Mouse (Mus musculus): ENCODE measurements around the gene Olfr972. TPM values are rescaled to one million over a fixed set of nuclear protein-coding genes. Genes with fewer than 3 reads are reported as not detected.
A peak's percentile ranks its signal among the peaks of the same experiment; 100 is the strongest.
"Not testable (repeated sequence)": the region's sequence is repeated elsewhere in the genome, so short reads cannot be mapped to it uniquely, and the experiment has no call there.

The Olfr972 gene
- not detected in 2 replicates for total RNA-seq (2014; rRNA removed)
- not detected in 2 replicates for polyA plus RNA-seq (2015; fragmentation: Nextera tagmentation; extraction: Ambion mirVana)

DNA sequence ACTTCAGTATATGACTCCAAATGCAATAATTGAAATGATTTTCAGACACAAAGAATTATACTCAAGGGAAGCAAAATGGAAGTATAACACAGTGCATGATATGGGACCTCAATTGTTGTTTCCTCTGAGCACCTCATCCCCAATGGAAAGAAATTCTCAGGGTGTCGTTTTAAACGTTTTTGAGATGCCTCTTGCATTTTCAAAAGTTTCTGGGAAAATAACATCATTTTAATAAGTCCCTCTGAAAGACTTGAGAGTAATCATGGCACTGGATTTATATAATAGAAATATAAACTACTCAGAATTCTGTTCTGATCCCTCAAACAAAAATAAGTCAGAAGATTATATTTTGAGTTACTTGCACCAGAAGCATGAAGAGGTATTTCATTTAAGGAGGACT lies at the start of gene Olfr972:
Olfr972 (plus strand) TSS at position 301 of the 400 bp plus-strand sequence.
- no peak within 1 kb of the TSS for H3K4me2 ChIP-seq (ENCODE audit: low read depth)
- WGBS: 76% methylated on average over 2 of the region's 2 CpGs
- no peak for TF ChIP-seq CTCF (IDR thresholded peaks at IDR 0.05; ENCODE audit: low read depth)
- no peak within 1 kb of the TSS for H3K4me3 ChIP-seq (ENCODE audit: low read depth, low read length)
- no peaks in the 10 kb centered on the region for H3K27me3 ChIP-seq (ENCODE audit: insufficient read depth, low read length)
- H3K9me3 ChIP-seq (ENCODE audit: low read length): no peaks in the 10 kb centered on the region
- DNase-seq (no peak), ATAC-seq (no peak)
- H3K27ac ChIP-seq (ENCODE audit: low read depth, low read length): no peak within 1 kb of the TSS
- no peaks in the 10 kb centered on the region for H3K36me3 ChIP-seq (ENCODE audit: insufficient read depth)
- no peaks in the 10 kb centered on the region for H3K4me1 ChIP-seq (ENCODE audit: insufficient read depth)
- H3K9ac ChIP-seq: no peak within 1 kb of the TSS

DNA sequence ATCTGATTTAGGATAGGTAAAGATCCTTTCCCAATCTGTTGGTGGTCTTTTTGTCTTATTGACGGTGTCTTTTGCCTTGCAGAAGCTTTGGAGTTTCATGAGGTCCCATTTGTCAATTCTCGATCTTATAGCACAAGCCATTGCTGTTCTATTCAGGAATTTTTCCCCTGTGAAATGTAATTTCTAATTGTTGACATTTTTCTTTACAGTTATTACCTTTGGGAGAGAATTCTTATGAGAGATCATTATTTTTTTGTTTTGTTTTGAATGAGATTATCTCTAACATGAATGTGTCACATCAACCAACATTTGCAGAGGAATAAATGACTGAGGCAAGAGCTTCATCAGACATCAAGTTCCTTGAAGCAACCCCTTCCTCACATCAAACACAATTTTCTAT lies 29.6 kb upstream of the Olfr972 start, which contains the start of gene Olfr971:
Olfr971 (plus strand) TSS at position 301 of the 400 bp plus-strand sequence.
- H3K27ac ChIP-seq (ENCODE audit: low read depth, low read length); H3K36me3 ChIP-seq (ENCODE audit: insufficient read depth); H3K27me3 ChIP-seq (ENCODE audit: insufficient read depth, low read length); H3K4me2 ChIP-seq (ENCODE audit: low read depth); H3K9me3 ChIP-seq (ENCODE audit: low read length); H3K9ac ChIP-seq; H3K4me1 ChIP-seq (ENCODE audit: insufficient read depth); ATAC-seq; H3K4me3 ChIP-seq (ENCODE audit: low read depth, low read length); DNase-seq: not testable (repeated sequence)
- WGBS: 95% methylated on average over 1 of the region's 2 CpGs

DNA sequence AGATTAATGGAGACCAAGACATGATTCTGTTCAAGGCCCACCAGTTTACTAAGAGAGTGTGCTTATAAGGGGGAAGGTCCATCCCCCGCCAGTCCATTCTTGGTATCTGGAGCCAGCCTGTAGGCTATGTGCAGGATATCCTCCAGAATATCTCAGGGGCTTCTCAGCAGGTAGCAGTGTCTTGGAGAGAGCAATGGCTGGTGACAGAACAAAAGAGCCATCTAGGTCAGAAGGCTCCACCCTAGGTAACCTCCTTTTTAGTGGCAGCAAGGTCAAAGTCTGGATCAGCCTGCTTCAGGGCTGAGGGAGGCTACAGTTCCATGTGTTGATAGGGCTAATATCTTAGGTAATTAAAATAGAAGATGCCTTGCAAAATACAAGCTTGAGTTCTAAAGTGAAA lies 5.8 kb downstream of the Olfr972 start:
- ATAC-seq; H3K9ac ChIP-seq; DNase-seq; H3K4me1 ChIP-seq (ENCODE audit: insufficient read depth); H3K9me3 ChIP-seq (ENCODE audit: low read length); H3K36me3 ChIP-seq (ENCODE audit: insufficient read depth); H3K4me3 ChIP-seq (ENCODE audit: low read depth, low read length); H3K27ac ChIP-seq (ENCODE audit: low read depth, low read length); H3K27me3 ChIP-seq (ENCODE audit: insufficient read depth, low read length); H3K4me2 ChIP-seq (ENCODE audit: low read depth): not testable (repeated sequence)
- 90% methylated on average over 1 of the region's 1 CpGs for WGBS

DNA sequence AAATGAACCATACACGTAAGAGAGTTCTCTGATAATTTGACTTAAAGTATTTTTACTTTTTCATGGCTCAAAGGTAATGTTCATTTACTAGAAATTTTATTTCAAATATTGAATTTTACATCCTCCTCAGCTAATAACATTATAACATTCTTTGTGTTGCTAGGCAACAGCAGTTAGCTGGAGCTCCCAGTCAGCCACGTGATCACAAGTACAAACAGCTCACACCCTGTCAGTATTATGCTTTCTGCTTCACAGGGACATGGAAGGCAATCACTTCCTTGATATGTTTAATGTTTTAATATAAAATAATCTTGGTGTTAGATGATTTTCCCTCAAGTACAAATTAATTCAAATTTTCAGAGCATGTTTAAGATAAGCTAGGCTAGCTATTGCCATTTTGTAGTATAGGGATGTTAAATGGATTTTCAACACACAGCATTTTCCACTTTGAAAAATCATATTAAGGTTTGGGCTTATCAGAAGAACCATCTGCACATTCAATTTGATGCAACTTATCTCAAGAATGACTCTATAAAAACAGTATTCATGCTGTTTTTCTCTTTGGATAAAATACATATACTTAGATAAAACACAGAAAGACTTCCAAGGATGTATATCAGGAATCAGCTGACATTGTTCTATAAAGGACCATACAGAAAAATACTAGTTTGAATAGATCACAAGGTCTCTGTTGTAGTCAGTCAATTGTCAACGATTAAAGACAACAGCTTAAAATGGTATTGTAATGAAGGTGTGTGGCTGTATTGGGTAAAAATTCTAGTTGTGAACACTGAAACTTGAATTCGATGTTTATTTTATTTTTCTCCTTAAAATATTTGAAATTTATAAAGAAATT lies 11.5 kb downstream of the Olfr972 start:
- not testable (repeated sequence) for H3K27me3 ChIP-seq (ENCODE audit: insufficient read depth, low read length); H3K9ac ChIP-seq; H3K4me2 ChIP-seq (ENCODE audit: low read depth); H3K4me3 ChIP-seq (ENCODE audit: low read depth, low read length); H3K9me3 ChIP-seq (ENCODE audit: low read length); H3K36me3 ChIP-seq (ENCODE audit: insufficient read depth); H3K4me1 ChIP-seq (ENCODE audit: insufficient read depth); DNase-seq; H3K27ac ChIP-seq (ENCODE audit: low read depth, low read length)
- peak; percentile 99 for ATAC-seq
- WGBS: no CpG with 5 or more reads among the region's 4 CpGs

DNA sequence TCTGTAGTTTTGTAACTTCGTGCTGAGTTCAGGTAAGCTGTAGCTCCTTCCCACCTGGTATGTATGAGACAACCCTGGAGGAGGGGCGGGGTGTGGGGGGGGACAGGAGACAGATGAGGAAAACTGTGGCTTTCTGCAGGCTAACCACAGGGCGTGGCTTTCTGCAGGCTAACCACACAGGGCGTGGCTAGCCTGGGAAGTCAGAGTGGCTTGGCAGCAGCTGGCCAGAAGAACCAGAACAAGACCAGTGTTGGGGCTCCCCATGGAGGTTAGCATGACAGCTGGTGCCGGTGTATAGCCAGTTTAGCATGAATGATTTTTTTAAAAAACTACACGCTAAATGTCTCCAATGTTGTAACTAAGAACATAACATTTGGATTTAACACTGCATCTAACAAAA lies 38.9 kb downstream of the Olfr972 start:
- Histone ChIP-seq H3K4me1 (ENCODE audit: insufficient read depth) (no peaks in the 10 kb centered on the region), H3K9ac (no peak overlapping the region), H3K4me3 (ENCODE audit: low read depth, low read length) (no peak overlapping the region), H3K9me3 (ENCODE audit: low read length) (no peaks in the 10 kb centered on the region), H3K27ac (ENCODE audit: low read depth, low read length) (no peak overlapping the region), H3K36me3 (ENCODE audit: insufficient read depth) (no peaks in the 10 kb centered on the region), H3K27me3 (ENCODE audit: insufficient read depth, low read length) (no peaks in the 10 kb centered on the region), H3K4me2 (ENCODE audit: low read depth) (no peak overlapping the region)
- WGBS: 85% methylated on average over 6 of the region's 6 CpGs
- no peak for TF ChIP-seq CTCF (IDR thresholded peaks at IDR 0.05; ENCODE audit: low read depth)
- no peak for ATAC-seq
- DNase-seq: no peak

DNA sequence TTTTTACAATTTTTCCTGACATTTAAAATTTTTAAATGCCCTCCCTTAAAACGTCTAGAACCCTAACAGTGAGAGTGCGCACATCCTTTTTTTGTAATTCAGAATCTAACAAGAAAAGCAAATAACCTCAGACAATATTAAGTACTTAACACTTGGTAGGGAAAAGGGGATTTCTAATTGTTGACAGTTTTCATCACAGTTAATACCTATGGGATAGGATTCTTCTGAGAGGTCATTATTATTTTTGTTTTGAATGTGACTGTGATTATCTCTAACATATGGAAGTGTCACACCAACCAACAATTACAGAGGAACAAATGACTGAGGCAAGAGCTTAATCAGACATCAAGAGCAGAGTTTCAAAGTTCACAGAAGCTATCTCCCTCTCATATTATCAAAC lies 40.8 kb downstream of the Olfr972 start, which contains the start of gene Olfr229:
Olfr229 (plus strand) TSS at position 301 of the 400 bp plus-strand sequence.
- H3K4me3 ChIP-seq (ENCODE audit: low read depth, low read length): no peak within 1 kb of the TSS
- no peaks in the 10 kb centered on the region for H3K9me3 ChIP-seq (ENCODE audit: low read length)
- H3K9ac ChIP-seq: no peak within 1 kb of the TSS
- H3K4me2 ChIP-seq (ENCODE audit: low read depth): no peak within 1 kb of the TSS
- no peaks in the 10 kb centered on the region for H3K36me3 ChIP-seq (ENCODE audit: insufficient read depth)
- TF ChIP-seq CTCF (IDR thresholded peaks at IDR 0.05; ENCODE audit: low read depth): no peak
- H3K27me3 ChIP-seq (ENCODE audit: insufficient read depth, low read length): no peaks in the 10 kb centered on the region
- H3K27ac ChIP-seq (ENCODE audit: low read depth, low read length): no peak within 1 kb of the TSS
- H3K4me1 ChIP-seq (ENCODE audit: insufficient read depth): no peaks in the 10 kb centered on the region
- ATAC-seq (no peak), DNase-seq (no peak)
- 75% methylated on average over 2 of the region's 2 CpGs for WGBS

DNA sequence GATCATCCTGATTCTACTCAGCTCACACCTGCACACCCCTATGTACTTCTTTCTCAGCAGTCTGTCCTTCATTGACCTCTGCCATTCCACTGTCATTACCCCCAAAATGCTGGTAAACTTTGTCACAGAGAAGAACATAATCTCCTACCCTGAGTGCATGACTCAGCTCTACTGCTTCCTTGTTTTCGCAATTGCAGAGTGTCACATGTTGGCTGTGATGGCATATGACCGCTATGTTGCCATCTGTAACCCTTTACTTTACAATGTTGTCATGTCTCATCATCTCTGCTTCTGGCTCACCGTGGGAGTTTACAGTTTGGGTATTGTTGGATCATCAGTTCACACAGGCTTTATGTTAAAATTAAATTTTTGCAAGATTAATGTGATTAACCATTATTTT lies 43.7 kb downstream of the Olfr972 start:
- ATAC-seq (no peak), DNase-seq (no peak)
- Histone ChIP-seq H3K9ac (no peak overlapping the region), H3K4me2 (ENCODE audit: low read depth) (no peak overlapping the region), H3K4me3 (ENCODE audit: low read depth, low read length) (no peak overlapping the region), H3K27ac (ENCODE audit: low read depth, low read length) (no peak overlapping the region), H3K36me3 (ENCODE audit: insufficient read depth) (no peaks in the 10 kb centered on the region), H3K27me3 (ENCODE audit: insufficient read depth, low read length) (no peaks in the 10 kb centered on the region), H3K4me1 (ENCODE audit: insufficient read depth) (no peaks in the 10 kb centered on the region), H3K9me3 (ENCODE audit: low read length) (no peaks in the 10 kb centered on the region)
- WGBS: 89% methylated on average over 3 of the region's 3 CpGs
- TF ChIP-seq CTCF (IDR thresholded peaks at IDR 0.05; ENCODE audit: low read depth): no peak

Other genes starting within 250 kb of the Olfr972 start
- not detected in 2 replicates for gene Olfr960, start 245.0 kb upstream of the Olfr972 start, total RNA-seq (2014; rRNA removed)
- gene Olfr960, start 245.0 kb upstream of the Olfr972 start, polyA plus RNA-seq (2015; fragmentation: Nextera tagmentation; extraction: Ambion mirVana): not detected in 2 replicates
- not detected in 2 replicates for gene Olfr961, start 221.3 kb upstream of the Olfr972 start, total RNA-seq (2014; rRNA removed)
- not detected in 2 replicates for gene Olfr961, start 221.3 kb upstream of the Olfr972 start, polyA plus RNA-seq (2015; fragmentation: Nextera tagmentation; extraction: Ambion mirVana)
- gene Olfr963, start 199.2 kb upstream of the Olfr972 start, total RNA-seq (2014; rRNA removed): not detected in 2 replicates
- gene Olfr963, start 199.2 kb upstream of the Olfr972 start, polyA plus RNA-seq (2015; fragmentation: Nextera tagmentation; extraction: Ambion mirVana): not detected in 2 replicates
- not detected in 2 replicates for gene Olfr149, start 159.3 kb upstream of the Olfr972 start, total RNA-seq (2014; rRNA removed)
- not detected in 2 replicates for gene Olfr149, start 159.3 kb upstream of the Olfr972 start, polyA plus RNA-seq (2015; fragmentation: Nextera tagmentation; extraction: Ambion mirVana)
- gene Olfr965, start 155.1 kb upstream of the Olfr972 start, total RNA-seq (2014; rRNA removed): not detected in 2 replicates
- gene Olfr965, start 155.1 kb upstream of the Olfr972 start, polyA plus RNA-seq (2015; fragmentation: Nextera tagmentation; extraction: Ambion mirVana): not detected in 2 replicates
- gene Olfr150, start 135.4 kb upstream of the Olfr972 start, total RNA-seq (2014; rRNA removed): not detected in 2 replicates
- gene Olfr150, start 135.4 kb upstream of the Olfr972 start, polyA plus RNA-seq (2015; fragmentation: Nextera tagmentation; extraction: Ambion mirVana): not detected in 2 replicates
- not detected in 2 replicates for gene Olfr967, start 120.2 kb upstream of the Olfr972 start, total RNA-seq (2014; rRNA removed)
- gene Olfr967, start 120.2 kb upstream of the Olfr972 start, polyA plus RNA-seq (2015; fragmentation: Nextera tagmentation; extraction: Ambion mirVana): not detected in 2 replicates
- not detected in 2 replicates for gene Olfr968, start 83.2 kb upstream of the Olfr972 start, total RNA-seq (2014; rRNA removed)
- not detected in 2 replicates for gene Olfr968, start 83.2 kb upstream of the Olfr972 start, polyA plus RNA-seq (2015; fragmentation: Nextera tagmentation; extraction: Ambion mirVana)
- not detected in 2 replicates for gene Olfr969, start 75.5 kb upstream of the Olfr972 start, total RNA-seq (2014; rRNA removed)
- gene Olfr969, start 75.5 kb upstream of the Olfr972 start, polyA plus RNA-seq (2015; fragmentation: Nextera tagmentation; extraction: Ambion mirVana): not detected in 2 replicates
- gene Olfr970, start 57.6 kb upstream of the Olfr972 start, total RNA-seq (2014; rRNA removed): not detected in 2 replicates
- gene Olfr970, start 57.6 kb upstream of the Olfr972 start, polyA plus RNA-seq (2015; fragmentation: Nextera tagmentation; extraction: Ambion mirVana): not detected in 2 replicates
- gene Olfr971, start 29.5 kb upstream of the Olfr972 start, total RNA-seq (2014; rRNA removed): not detected in 2 replicates
- not detected in 2 replicates for gene Olfr971, start 29.5 kb upstream of the Olfr972 start, polyA plus RNA-seq (2015; fragmentation: Nextera tagmentation; extraction: Ambion mirVana)
- gene Olfr229, start 40.9 kb downstream of the Olfr972 start, total RNA-seq (2014; rRNA removed): not detected in 2 replicates
- gene Olfr229, start 40.9 kb downstream of the Olfr972 start, polyA plus RNA-seq (2015; fragmentation: Nextera tagmentation; extraction: Ambion mirVana): not detected in 2 replicates
- gene Olfr974, start 71.1 kb downstream of the Olfr972 start, total RNA-seq (2014; rRNA removed): not detected in 2 replicates
- not detected in 2 replicates for gene Olfr974, start 71.1 kb downstream of the Olfr972 start, polyA plus RNA-seq (2015; fragmentation: Nextera tagmentation; extraction: Ambion mirVana)
- gene Olfr975, start 85.6 kb downstream of the Olfr972 start, total RNA-seq (2014; rRNA removed): 0.15 TPM in 1 of 2 replicates, not detected in the other
- not detected in 2 replicates for gene Olfr975, start 85.6 kb downstream of the Olfr972 start, polyA plus RNA-seq (2015; fragmentation: Nextera tagmentation; extraction: Ambion mirVana)
- gene Olfr976, start 94.7 kb downstream of the Olfr972 start, total RNA-seq (2014; rRNA removed): not detected in 2 replicates
- not detected in 2 replicates for gene Olfr976, start 94.7 kb downstream of the Olfr972 start, polyA plus RNA-seq (2015; fragmentation: Nextera tagmentation; extraction: Ambion mirVana)
- not detected in 2 replicates for gene Olfr978, start 125.7 kb downstream of the Olfr972 start, total RNA-seq (2014; rRNA removed)
- gene Olfr978, start 125.7 kb downstream of the Olfr972 start, polyA plus RNA-seq (2015; fragmentation: Nextera tagmentation; extraction: Ambion mirVana): not detected in 2 replicates
- not detected in 2 replicates for gene Olfr979, start 137.0 kb downstream of the Olfr972 start, total RNA-seq (2014; rRNA removed)
- gene Olfr979, start 137.0 kb downstream of the Olfr972 start, polyA plus RNA-seq (2015; fragmentation: Nextera tagmentation; extraction: Ambion mirVana): not detected in 2 replicates
- not detected in 2 replicates for gene Olfr980, start 143.2 kb downstream of the Olfr972 start, total RNA-seq (2014; rRNA removed)
- gene Olfr980, start 143.2 kb downstream of the Olfr972 start, polyA plus RNA-seq (2015; fragmentation: Nextera tagmentation; extraction: Ambion mirVana): not detected in 2 replicates
- gene Olfr981, start 155.0 kb downstream of the Olfr972 start, total RNA-seq (2014; rRNA removed): not detected in 2 replicates
- not detected in 2 replicates for gene Olfr981, start 155.0 kb downstream of the Olfr972 start, polyA plus RNA-seq (2015; fragmentation: Nextera tagmentation; extraction: Ambion mirVana)
- not detected in 2 replicates for gene Olfr982, start 207.4 kb downstream of the Olfr972 start, total RNA-seq (2014; rRNA removed)
- gene Olfr982, start 207.4 kb downstream of the Olfr972 start, polyA plus RNA-seq (2015; fragmentation: Nextera tagmentation; extraction: Ambion mirVana): not detected in 2 replicates
- not detected in 2 replicates for gene Olfr983, start 227.2 kb downstream of the Olfr972 start, total RNA-seq (2014; rRNA removed)
- not detected in 2 replicates for gene Olfr983, start 227.2 kb downstream of the Olfr972 start, polyA plus RNA-seq (2015; fragmentation: Nextera tagmentation; extraction: Ambion mirVana)
- not detected in 2 replicates for gene Olfr984, start 247.8 kb downstream of the Olfr972 start, total RNA-seq (2014; rRNA removed)
- gene Olfr984, start 247.8 kb downstream of the Olfr972 start, polyA plus RNA-seq (2015; fragmentation: Nextera tagmentation; extraction: Ambion mirVana): not detected in 2 replicates